In genomic region chr19:7204898-7205297, GRCm38 (mm10) we compare ENCODE assay signal across 9 mouse cellular contexts. TPM values are rescaled to one million over a fixed set of nuclear protein-coding genes. Genes with fewer than 3 reads are reported as not detected.
DNase-seq lines count a peak whose midpoint lies in the region; ATAC-seq and TF ChIP-seq lines count a peak whose summit lies in the region.
"Had no signal": no experiment of that assay in that cellular context is flagged by ENCODE, and none has a peak within 500 bp of the region (broad histone marks: within the 10 kb centered on the region; RNA-seq: fewer than 3 reads in every experiment).

No protein-coding gene starts in this region.

- TF ChIP-seq CTCF in kidney, postnatal 0 days (IDR thresholded peaks at IDR 0.05; ENCODE audit: low read depth): no peak

- peak overlapping the region; percentile 83 for H3K9ac ChIP-seq in kidney, postnatal 0 days (ENCODE audit: low read depth, low read length)
- H3K9ac ChIP-seq in intestine, embryonic 15.5 days: peak overlapping the region; percentile 75
- peak overlapping the region; percentile 81 for H3K9ac ChIP-seq in neural tube, embryonic 12.5 days

- ATAC-seq in kidney, postnatal 0 days (replicated peaks; ENCODE audit: low FRiP score, low read depth): no peak
- no peak for ATAC-seq in intestine, embryonic 15.5 days
- no peak for ATAC-seq in neural tube, embryonic 12.5 days (ENCODE audit: low FRiP score, low read depth)

- H3K4me3 ChIP-seq in kidney, postnatal 0 days (replicated peaks; ENCODE audit: low read depth, low read length): peak overlapping the region; percentile 92; the same call in 1 of the 2 replicates
- H3K4me3 ChIP-seq in embryonic facial prominence, embryonic 10.5 days: peak overlapping the region; percentile 71
- H3K4me3 ChIP-seq in intestine, embryonic 15.5 days (replicated peaks): peak overlapping the region; percentile 78
- peak overlapping the region; percentile 90 for H3K4me3 ChIP-seq in neural tube, embryonic 12.5 days

- WGBS in kidney, postnatal 0 days: 60% methylated on average over 2 of the region's 2 CpGs
- 67% methylated on average over 2 of the region's 2 CpGs for WGBS in embryonic facial prominence, embryonic 10.5 days
- WGBS in intestine, embryonic 15.5 days: 60% methylated on average over 2 of the region's 2 CpGs
- 69% methylated on average over 2 of the region's 2 CpGs for WGBS in neural tube, embryonic 12.5 days

- peaks cover 33% of the 10 kb centered on the region for H3K36me3 ChIP-seq in kidney, postnatal 0 days (ENCODE audit: insufficient read depth, low read length)
- peaks cover 49% of the 10 kb centered on the region for H3K36me3 ChIP-seq in embryonic facial prominence, embryonic 10.5 days (replicated peaks)
- H3K36me3 ChIP-seq in intestine, embryonic 15.5 days: peaks cover 28% of the 10 kb centered on the region
- peaks cover 42% of the 10 kb centered on the region for H3K36me3 ChIP-seq in neural tube, embryonic 12.5 days

- peak overlapping the region; percentile 81 for H3K4me2 ChIP-seq in kidney, postnatal 0 days (ENCODE audit: low read length)
- H3K4me2 ChIP-seq in intestine, embryonic 15.5 days (replicated peaks): peak overlapping the region; percentile 72
- peak overlapping the region; percentile 92 for H3K4me2 ChIP-seq in neural tube, embryonic 12.5 days (replicated peaks)

- H3K4me1 ChIP-seq in kidney, postnatal 0 days (replicated peaks; ENCODE audit: insufficient read depth, low read length): peaks cover 20% of the 10 kb centered on the region
- peaks cover 25% of the 10 kb centered on the region for H3K4me1 ChIP-seq in embryonic facial prominence, embryonic 10.5 days
- peaks cover 21% of the 10 kb centered on the region for H3K4me1 ChIP-seq in intestine, embryonic 15.5 days (replicated peaks)
- peaks cover 24% of the 10 kb centered on the region for H3K4me1 ChIP-seq in neural tube, embryonic 12.5 days

- no peak for DNase-seq in kidney, postnatal 0 days (ENCODE audit: low spot score)
- no peak for DNase-seq in kidney, adult 9 months
- DNase-seq in embryonic facial prominence, embryonic 10.5 days (ENCODE audit: low spot score): no peak
- DNase-seq in urinary bladder, adult 2 months (ENCODE audit: low spot score): no peak
- no peak for DNase-seq in right cerebral cortex, postnatal 36 days (ENCODE audit: low spot score in 2 of 2)
- no peak for DNase-seq in adrenal gland, postnatal 10 days
- DNase-seq: gastrocnemius, postnatal 36 days had no signal

- H3K27ac ChIP-seq in kidney, postnatal 0 days: peak overlapping the region; percentile 98; the same call in 1 of the 2 replicates
- peak overlapping the region; percentile 97; the same call in 1 of the 2 replicates for H3K27ac ChIP-seq in embryonic facial prominence, embryonic 10.5 days (replicated peaks)
- no peak overlapping the region for H3K27ac ChIP-seq in intestine, embryonic 15.5 days
- H3K27ac ChIP-seq in neural tube, embryonic 12.5 days: no peak overlapping the region

- H3K27me3 ChIP-seq in kidney, postnatal 0 days (ENCODE audit: insufficient read depth, low read length): no peaks in the 10 kb centered on the region
- no peaks in the 10 kb centered on the region for H3K27me3 ChIP-seq in embryonic facial prominence, embryonic 10.5 days (replicated peaks; ENCODE audit: low read depth, poor library complexity, severe bottlenecking)
- no peaks in the 10 kb centered on the region for H3K27me3 ChIP-seq in intestine, embryonic 15.5 days (replicated peaks)
- no peaks in the 10 kb centered on the region for H3K27me3 ChIP-seq in neural tube, embryonic 12.5 days (replicated peaks)

- H3K9me3 ChIP-seq in kidney, postnatal 0 days (replicated peaks; ENCODE audit: low read length): no peaks in the 10 kb centered on the region
- H3K9me3 ChIP-seq in embryonic facial prominence, embryonic 10.5 days: no peaks in the 10 kb centered on the region
- H3K9me3 ChIP-seq in intestine, embryonic 15.5 days: no peaks in the 10 kb centered on the region
- no peaks in the 10 kb centered on the region for H3K9me3 ChIP-seq in neural tube, embryonic 12.5 days

RNA-seq across cellular contexts. Expression of gene Otub1, which starts 1.2 kb away (rescaled TPM):
- polyA plus RNA-seq in kidney, postnatal 0 days (2015; fragmentation: Nextera tagmentation; extraction: Ambion mirVana): 197 and 209 TPM in 2 replicates
- polyA plus RNA-seq in embryonic facial prominence, embryonic 10.5 days (2016; fragmentation: Nextera tagmentation; extraction: Ambion mirVana): 275 and 276 TPM in 2 replicates
- polyA plus RNA-seq in intestine, embryonic 15.5 days (2015; fragmentation: Nextera tagmentation; extraction: Ambion mirVana): 166 and 172 TPM in 2 replicates
- 244 and 249 TPM in 2 replicates for polyA plus RNA-seq in neural tube, embryonic 12.5 days (2016; fragmentation: Nextera tagmentation; extraction: Ambion mirVana)
- 91.0 and 97.6 TPM in 2 replicates for polyA plus RNA-seq in urinary bladder, adult 2 months (2012; rRNA removed)
- total RNA-seq in adrenal gland, postnatal 10 days (2021): 100 to 1,000 TPM; 104 to 105 TPM

RNA-seq across cellular contexts. Expression of gene Cox8a, which starts 12.5 kb away (rescaled TPM):
- polyA plus RNA-seq in kidney, postnatal 0 days (2015; fragmentation: Nextera tagmentation; extraction: Ambion mirVana): 2,325 and 2,471 TPM in 2 replicates
- polyA plus RNA-seq in embryonic facial prominence, embryonic 10.5 days (2016; fragmentation: Nextera tagmentation; extraction: Ambion mirVana): 867 and 877 TPM in 2 replicates
- 1,343 and 1,351 TPM in 2 replicates for polyA plus RNA-seq in intestine, embryonic 15.5 days (2015; fragmentation: Nextera tagmentation; extraction: Ambion mirVana)
- polyA plus RNA-seq in neural tube, embryonic 12.5 days (2016; fragmentation: Nextera tagmentation; extraction: Ambion mirVana): 822 and 941 TPM in 2 replicates
- 508 and 528 TPM in 2 replicates for polyA plus RNA-seq in urinary bladder, adult 2 months (2012; rRNA removed)
- total RNA-seq in adrenal gland, postnatal 10 days (2021): 1,000 to 10,000 TPM; 1,477 to 1,649 TPM

RNA-seq across cellular contexts. Expression of gene Naa40, which starts 36.1 kb away (rescaled TPM):
- polyA plus RNA-seq in kidney, postnatal 0 days (2015; fragmentation: Nextera tagmentation; extraction: Ambion mirVana): 47.3 and 55.8 TPM in 2 replicates
- polyA plus RNA-seq in embryonic facial prominence, embryonic 10.5 days (2016; fragmentation: Nextera tagmentation; extraction: Ambion mirVana): 93.2 and 94.4 TPM in 2 replicates
- 49.8 and 52.9 TPM in 2 replicates for polyA plus RNA-seq in intestine, embryonic 15.5 days (2015; fragmentation: Nextera tagmentation; extraction: Ambion mirVana)
- 74.0 and 76.0 TPM in 2 replicates for polyA plus RNA-seq in neural tube, embryonic 12.5 days (2016; fragmentation: Nextera tagmentation; extraction: Ambion mirVana)
- polyA plus RNA-seq in urinary bladder, adult 2 months (2012; rRNA removed): 25.7 and 27.6 TPM in 2 replicates
- total RNA-seq in adrenal gland, postnatal 10 days (2021): 10 to 100 TPM; 27.2 to 38.8 TPM

Comparison
In these comparisons a context has a peak if more than half of its experiments do, and no peak if none do; other contexts are left out.
1. H3K27ac ChIP-seq: peak in kidney, postnatal 0 days (single experiment) and embryonic facial prominence, embryonic 10.5 days (single experiment); none in intestine, embryonic 15.5 days (single experiment) and neural tube, embryonic 12.5 days (single experiment).
2. Peak in every context shown above with its lines, with median percentiles within 50 percentile points of each other: H3K4me2 ChIP-seq, H3K4me3 ChIP-seq and H3K9ac ChIP-seq.